Mouse (Mus musculus) CD8-positive naive resting alpha-beta T cell, adult 2 months (primary cell): Measurements from ENCODE around the gene Topaz1.

ENCODE experiments used
- DNase-seq, 2 experiments: peaks; one replicate each; pipeline ENCODE4 v3.0.0; 2022; ENCODE audit warnings: low read depth in 2 of 2, low spot score in 2 of 2

Topaz1 gene

DNA sequence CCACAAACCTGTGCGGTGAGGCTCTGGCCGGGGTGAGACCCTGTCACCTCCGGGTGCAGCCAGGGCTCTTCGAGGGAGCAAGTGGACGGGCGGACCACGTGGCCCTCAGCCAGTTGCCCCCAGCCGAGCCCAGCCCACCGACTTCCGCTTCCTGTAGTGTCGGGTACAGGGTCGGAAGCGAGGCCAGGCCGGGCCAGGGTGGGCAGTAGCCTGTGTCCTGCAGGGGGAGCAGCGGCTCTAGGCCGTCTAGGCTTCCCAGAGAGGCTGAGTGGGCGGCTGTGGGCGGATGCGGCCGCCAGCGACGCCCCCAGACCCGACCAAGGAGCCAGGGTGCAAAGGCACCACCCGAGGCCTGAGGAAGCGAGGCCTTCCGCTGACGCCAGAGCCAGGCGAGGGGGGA is at the start of gene Topaz1:
Gene Topaz1, plus strand, starts transcription at position 287 of the 400 bp plus-strand sequence.
- DNase-seq, result no peak

DNA sequence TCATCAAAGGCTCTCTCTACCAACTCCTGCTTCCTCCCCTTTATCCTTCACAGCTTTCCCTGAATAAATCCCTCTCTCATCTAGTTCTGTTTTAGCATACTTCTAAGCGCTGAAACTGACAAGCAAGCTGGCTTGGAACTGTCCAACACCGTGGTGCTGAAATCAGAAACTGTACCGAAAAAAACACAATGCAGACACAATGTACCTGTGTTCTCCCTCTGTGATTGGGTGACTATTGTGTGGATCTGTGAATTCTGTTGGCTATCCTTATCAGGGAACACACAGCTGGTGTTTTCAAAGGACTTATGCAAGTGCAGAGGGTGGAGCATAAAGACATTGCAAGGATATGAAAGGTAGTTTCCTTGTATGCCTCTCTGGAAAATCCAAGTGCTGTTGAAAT is 45.3 kb upstream of the Topaz1 start:
- no peak for DNase-seq

DNA sequence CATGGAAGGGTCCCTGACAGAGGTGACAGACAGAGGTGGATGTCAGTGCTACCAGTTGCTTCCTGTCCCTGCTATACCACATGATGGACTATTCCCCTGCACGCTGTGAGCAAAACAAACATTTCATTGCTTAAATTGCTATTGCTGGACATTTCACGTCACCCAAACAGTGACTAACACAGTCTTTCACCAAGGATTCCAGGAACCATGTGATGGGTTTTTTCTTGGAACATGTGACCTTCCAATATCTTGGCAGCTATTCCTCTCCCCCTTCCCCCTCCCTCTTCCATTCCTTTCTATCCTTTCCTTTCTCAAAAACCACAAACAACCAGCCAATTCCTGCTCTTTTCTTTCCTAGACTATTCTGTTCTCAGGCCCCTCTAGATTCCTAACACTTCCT is 33.3 kb upstream of the Topaz1 start:
- DNase-seq, result no peak

DNA sequence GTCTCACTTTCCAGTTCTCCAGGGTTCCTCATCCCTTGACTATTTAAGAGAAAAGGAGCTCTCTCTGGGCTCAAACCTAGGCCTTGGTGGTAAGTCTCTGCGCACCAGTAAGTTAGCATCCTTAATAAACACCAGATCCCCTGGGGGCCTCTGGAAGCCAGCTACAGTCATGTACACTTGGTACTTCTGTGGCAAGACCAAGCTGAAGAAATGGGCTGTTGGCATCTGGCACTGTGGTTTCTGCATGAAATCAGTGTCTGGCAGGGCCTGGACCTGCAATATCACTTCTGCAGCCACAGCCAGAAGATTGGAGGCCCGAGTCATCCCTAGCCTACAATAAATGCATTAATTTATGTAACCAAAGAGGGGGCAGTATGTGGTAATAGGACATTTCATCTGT is 32.1 kb upstream of the Topaz1 start:
- DNase-seq, result no peak

DNA sequence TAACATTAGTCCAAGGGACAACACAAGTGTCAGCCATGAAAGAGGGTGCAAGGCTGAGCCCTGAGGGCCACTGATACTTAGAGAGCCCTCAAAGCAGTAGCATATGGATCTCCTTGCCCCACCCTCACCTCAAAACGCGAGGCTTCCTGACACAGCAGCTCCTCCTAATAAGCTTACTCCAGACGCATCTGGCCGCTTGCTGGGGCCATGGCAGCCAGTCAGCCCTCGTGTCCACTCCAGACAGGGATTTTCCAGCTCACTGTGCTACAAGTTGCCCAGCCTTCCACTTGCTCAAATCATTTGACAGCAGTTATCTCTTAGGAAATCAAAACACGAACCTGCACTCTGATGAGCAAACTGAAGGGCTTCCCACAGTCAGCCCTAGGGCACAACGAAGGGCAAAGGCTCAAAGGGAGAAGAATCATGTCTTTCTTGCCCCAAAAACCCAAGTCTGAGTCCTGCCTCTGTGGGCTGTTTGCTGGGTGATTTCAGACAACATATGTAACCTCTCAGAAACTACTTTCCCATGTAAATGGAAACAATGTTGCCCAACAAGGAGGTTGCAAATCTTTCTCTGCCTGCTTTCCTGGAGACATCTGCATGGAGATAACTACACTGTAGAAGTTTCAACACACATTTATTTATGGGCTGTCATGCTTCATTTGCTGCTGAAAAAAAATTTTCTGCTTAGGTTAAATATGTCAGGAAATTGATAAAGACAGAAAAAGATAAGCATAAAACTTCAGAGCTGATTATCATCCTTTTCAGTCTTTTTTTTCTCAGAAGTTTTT is 30.8 kb upstream of the Topaz1 start:
- no peak for DNase-seq

- no peak for DNase-seq
These were observed 24.9 kb upstream of the Topaz1 start for GRCm38 (mm10) chr9:122722296-122722695.

DNA sequence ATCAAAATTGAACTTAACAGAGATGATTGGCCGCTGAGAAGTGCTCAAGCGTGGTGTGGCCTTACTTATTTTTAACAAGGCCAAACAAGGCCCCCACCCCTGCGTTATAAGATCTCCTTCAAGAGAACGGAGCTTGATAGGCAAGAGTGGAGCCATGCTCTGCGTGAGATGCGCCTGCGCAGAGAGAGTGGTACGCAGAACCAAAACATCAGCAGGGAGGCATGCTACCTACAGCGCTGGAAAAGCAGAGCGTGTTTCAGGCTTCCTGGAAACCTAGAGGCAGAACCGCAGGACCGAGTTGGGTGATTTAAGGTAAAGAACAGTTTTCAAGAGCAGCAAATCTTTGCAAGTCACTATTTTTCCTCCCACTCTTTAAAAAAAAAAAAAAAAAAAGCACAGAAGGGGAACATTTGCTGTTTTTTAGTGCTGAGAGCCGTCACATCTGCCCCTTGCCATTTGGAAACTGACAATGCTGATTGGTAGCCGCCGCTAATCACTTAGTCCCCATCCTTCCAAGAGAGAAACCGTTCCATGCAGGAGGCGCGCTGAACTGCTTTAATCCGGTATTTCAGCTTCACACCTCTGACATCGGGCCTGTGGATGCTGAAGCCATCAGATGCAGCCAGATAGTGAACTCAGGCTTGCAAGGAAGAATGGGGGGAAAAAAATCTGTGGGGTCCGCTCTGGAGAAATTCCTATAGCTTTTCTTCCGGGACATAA is 21.9 kb upstream of the Topaz1 start:
- DNase-seq, result no peak

GRCm38 (mm10) chr9:122729500-122729899 is 17.6 kb upstream of the Topaz1 start:
- DNase-seq, result peak in 1 of 2 experiments; percentile 6

DNA sequence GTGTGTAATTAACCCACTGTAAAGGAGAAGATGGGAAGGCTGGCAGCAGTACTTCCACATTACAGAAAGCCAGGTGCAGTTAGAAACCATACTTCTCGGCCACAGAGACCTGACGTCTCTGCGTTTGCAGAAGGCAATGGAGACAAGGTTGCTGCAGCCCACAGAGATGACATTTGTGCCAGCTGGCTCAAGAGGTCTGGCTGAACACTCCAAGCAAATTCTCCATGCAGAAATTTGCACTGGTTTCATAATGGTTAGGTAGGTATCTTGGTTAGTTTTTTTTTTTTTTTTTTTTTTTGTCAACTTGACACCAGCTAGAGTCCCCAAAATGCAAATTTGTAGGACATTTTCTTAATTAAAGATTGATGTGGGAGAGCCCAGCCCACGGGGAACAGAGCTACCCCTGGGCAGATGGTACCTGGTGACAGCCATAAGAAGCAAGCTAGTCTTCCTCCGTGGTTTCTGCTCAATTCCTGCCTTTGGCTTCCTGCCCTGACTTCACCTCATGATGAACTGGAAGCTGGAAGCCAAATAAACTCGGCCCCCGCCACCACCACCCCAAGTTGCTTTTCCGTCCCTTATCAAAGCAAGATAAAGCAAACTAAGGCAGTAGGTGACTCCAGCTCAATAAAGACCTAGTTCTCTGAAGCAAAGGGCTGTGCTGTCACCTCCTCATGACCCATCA is 14.9 kb upstream of the Topaz1 start:
- no peak for DNase-seq

- DNase-seq, result no peak
These were observed 13.9 kb upstream of the Topaz1 start for GRCm38 (mm10) chr9:122733222-122733621.

- DNase-seq, result no peak
These were observed 12.2 kb upstream of the Topaz1 start for GRCm38 (mm10) chr9:122734934-122735333.

DNA sequence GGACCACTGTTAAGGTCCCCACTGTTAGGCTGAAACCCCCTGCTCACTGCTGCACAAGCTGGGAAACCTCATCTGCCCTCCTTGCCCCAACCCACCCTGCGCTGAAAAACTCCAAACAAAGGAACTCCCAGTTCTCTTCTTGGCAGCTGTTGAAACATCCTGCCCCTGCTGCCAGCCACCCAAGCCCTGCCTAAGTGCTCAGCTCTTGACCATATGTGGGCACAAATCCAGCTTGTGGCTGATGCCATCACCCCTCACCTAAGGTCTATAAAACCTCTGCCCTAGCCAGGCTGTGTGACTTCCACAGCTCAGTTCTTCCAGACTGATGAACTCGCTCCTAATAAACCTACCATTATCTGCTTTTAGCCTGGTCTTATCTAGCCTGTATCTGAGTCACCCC is 11.1 kb upstream of the Topaz1 start:
- DNase-seq, result no peak

DNA sequence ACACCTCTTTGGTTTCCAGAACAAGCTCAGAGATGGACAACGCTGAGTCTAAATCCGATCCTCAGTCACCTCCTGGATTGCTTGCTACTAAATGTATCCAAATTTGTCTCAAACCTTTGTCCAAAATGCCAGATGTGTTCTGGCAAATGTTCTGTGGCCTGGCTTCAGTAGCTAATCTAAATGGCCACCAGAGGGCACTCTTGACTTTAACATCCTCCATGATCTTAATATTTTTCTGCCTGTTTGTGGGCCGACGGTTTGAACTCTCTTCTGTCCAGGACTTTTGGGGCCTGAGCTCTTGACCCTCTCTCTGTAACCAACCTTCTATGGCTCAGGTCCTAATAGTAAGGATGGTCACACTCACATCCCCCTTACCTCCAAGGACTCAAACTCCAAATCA is 10.4 kb upstream of the Topaz1 start:
- peak; percentile 16 to 19 for DNase-seq

DNA sequence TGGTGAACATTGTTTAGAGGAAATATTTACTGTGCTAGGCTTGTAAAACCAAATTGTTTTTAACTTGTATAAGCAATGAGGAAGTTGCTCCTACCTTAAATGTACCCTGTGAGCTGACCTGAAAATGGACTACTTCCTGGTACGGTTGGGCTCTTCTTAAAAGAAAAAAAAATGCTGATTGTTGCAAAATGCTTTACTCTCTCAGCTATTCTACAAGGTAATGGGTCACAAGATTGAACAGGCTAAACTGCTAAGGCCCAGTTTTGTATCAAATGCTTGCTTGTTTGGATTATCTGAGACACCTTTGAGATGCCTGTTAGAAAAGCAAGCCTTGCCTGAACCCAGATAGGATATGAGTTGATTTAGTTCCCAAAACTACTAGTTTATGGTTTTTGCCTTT is 1.3 kb upstream of the Topaz1 start:
- no peak for DNase-seq

GRCm38 (mm10) chr9:122757614-122758013 is 10.5 kb downstream of the Topaz1 start:
- DNase-seq, result no peak

DNA sequence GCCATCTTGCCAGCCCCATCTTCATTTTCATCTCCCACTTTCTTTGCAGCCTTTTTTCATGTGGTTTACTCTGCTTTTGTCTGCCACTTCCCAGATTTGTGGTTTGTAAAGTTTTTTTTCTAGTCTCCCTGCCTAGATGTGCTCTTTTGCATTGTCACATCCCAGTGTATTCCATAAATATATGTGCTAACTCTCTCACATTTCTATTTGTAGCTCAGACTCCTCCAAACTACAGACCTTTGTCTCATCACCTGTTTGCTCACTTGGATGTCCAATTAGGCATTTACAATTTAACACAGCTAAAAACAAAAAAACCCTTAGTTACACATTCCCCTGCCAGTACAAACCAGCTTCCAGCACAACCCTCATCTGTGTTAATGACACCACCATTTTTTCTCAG is 13.0 kb downstream of the Topaz1 start:
- DNase-seq, result no peak

- no peak for DNase-seq
These were observed 38.1 kb downstream of the Topaz1 start for GRCm38 (mm10) chr9:122785231-122785630.

- no peak for DNase-seq
These were observed 39.4 kb downstream of the Topaz1 start for GRCm38 (mm10) chr9:122786534-122786933.

DNA sequence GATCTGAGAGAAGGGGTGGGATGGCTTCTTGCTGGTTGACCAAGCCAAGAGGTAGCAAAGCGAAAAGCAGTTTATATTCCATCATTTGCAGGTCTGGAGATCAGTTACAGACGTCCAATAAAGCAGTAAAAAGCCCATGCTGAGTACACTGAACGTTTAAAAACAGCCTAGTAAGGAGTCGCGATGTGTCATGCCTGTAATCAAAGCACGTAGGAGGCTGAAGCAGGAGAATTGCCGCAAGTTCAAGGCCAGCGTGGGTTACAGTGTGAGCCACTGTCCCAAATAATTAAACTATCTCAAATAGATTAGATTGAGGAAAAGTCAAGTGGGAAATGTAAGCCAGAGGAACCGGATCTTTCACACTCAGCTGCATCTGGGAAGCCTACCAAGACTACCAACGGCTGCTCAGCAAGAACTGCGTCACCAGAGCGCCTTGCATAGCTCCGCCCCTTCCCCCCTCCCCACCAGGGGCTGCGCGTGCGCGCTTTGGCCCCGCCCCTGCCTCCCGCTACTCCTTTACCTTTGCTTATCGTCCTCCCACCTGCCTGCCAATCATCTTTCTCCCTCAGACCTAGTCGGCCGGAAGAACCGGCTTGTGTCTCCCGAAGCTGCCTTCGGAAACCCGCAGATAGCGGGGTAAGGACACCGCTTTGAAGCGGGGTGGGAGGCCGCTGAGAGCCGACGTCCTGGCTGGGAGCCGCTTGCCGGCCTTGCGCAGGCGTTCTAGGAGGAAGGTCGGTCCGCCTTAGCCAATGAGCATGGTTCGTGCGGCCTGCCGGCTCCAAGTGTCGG is 58.1 kb downstream of the Topaz1 start, which contains the start of gene Tcaim:
Gene Tcaim, plus strand, starts transcription at position 487 of the 792 bp plus-strand sequence.
- peak; percentile 81 to 88 for DNase-seq

- no peak for DNase-seq
These were observed 58.7 kb downstream of the Topaz1 start for GRCm38 (mm10) chr9:122805845-122806341.

GRCm38 (mm10) chr9:122807186-122807585 is 60.0 kb downstream of the Topaz1 start:
- DNase-seq, result no peak
